Mouse (Mus musculus) midbrain, embryonic 13.5 days (tissue): ENCODE measurements around the gene Gm29110. TPM values are rescaled to one million over a fixed set of nuclear protein-coding genes. Genes with fewer than 3 reads are reported as not detected.
"Not testable (repeated sequence)": the region's sequence is repeated elsewhere in the genome, so short reads cannot be mapped to it uniquely, and the experiment has no call there.

ENCODE experiments used
- ATAC-seq: fragments of 200-750 bp; cut with Nextera tagmentation; 2 replicates; pipeline ENCODE4 v1.8.0; 2017; ENCODE audit warnings: mild to moderate bottlenecking, moderate TSS enrichment, moderate library complexity
- H3K27ac ChIP-seq: fragments of 300-500 bp; sonication (generic); 2 replicates; pipeline ENCODE4 v1.5.1; 2015; ENCODE audit warnings: inconsistent platforms, mild to moderate bottlenecking, moderate library complexity
- H3K27me3 ChIP-seq: fragments of 300-500 bp; sonication (generic); 2 replicates; pipeline ENCODE4 v1.6.1; 2015; ENCODE audit warnings: mild to moderate bottlenecking, inconsistent platforms
- H3K36me3 ChIP-seq: fragments of 300-500 bp; sonication (generic); 2 replicates; pipeline ENCODE4 v1.6.1; 2015; ENCODE audit warnings: mild to moderate bottlenecking, inconsistent platforms
- H3K4me1 ChIP-seq: fragments of 300-500 bp; sonication (generic); replicated peaks from 2 replicates; pipeline ENCODE4 v1.6.1; 2015; ENCODE audit warnings: inconsistent platforms
- H3K4me2 ChIP-seq: fragments of 300-500 bp; sonication (generic); replicated peaks from 2 replicates; pipeline ENCODE4 v1.6.1; 2015; ENCODE audit warnings: moderate library complexity, mild to moderate bottlenecking, inconsistent platforms
- H3K4me3 ChIP-seq: fragments of 300-500 bp; sonication (generic); replicated peaks from 2 replicates; pipeline ENCODE4 v1.5.1; 2015; ENCODE audit warnings: mild to moderate bottlenecking, inconsistent platforms
- H3K9ac ChIP-seq: fragments of 300-500 bp; sonication (generic); replicated peaks from 2 replicates; pipeline ENCODE4 v1.6.1; 2015; ENCODE audit warnings: mild to moderate bottlenecking, inconsistent platforms
- H3K9me3 ChIP-seq: fragments of 300-500 bp; sonication (generic); 2 replicates; pipeline ENCODE4 v1.6.1; 2016; ENCODE audit warnings: mild to moderate bottlenecking, inconsistent platforms
- WGBS: fragments of 180-500 bp; shearing (Covaris S2); methylation state at CpG from one replicate; pipeline ENCODE4 v1.1.7; 2015; 5-methylcytosine and 5-hydroxymethylcytosine counted together
- polyA plus RNA-seq: library from polyadenylated mRNA; unstranded; fragments of >200 nt; fragmentation: Nextera tagmentation; extraction: Ambion mirVana; gene quantifications from 2 replicates; pipeline ENCODE4 v1.2.1, GENCODE M21; 2015

Gene Gm29110
- not detected in 2 replicates for polyA plus RNA-seq

GRCm38 (mm10) chrY:74470231-74470630 is at the start of gene Gm29110:
Gm29110 (plus strand) TSS chrY:74470531.
- H3K4me1 ChIP-seq, H3K9ac ChIP-seq, H3K4me3 ChIP-seq, ATAC-seq, H3K27me3 ChIP-seq, H3K36me3 ChIP-seq, H3K9me3 ChIP-seq, H3K27ac ChIP-seq, H3K4me2 ChIP-seq: not testable (repeated sequence)
- 78% methylated on average over 1 of the region's 6 CpGs for WGBS

Other genes starting within 250 kb of the Gm29110 start
- gene Gm21913, start 153.4 kb downstream of the Gm29110 start, polyA plus RNA-seq: not detected in 2 replicates